Mouse (Mus musculus) embryonic fibroblast, embryonic 13.5 days (primary cell): Measurements from ENCODE around the gene Tab2.

ENCODE experiments used
- CTCF ChIP-seq: IDR thresholded peaks from 2 replicates; pipeline ENCODE4 v1.5.1; 2011; ENCODE audit warnings: mild to moderate bottlenecking, control low read depth, low read length, moderate library complexity, borderline replicate concordance; ENCODE audit not compliant: insufficient read depth
- POLR2A ChIP-seq: IDR thresholded peaks from 2 replicates; pipeline ENCODE4 v1.6.1; 2011; ENCODE audit warnings: low read depth, mild to moderate bottlenecking, control low read depth, low read length, moderate library complexity

- TF ChIP-seq POLR2A (no peak), CTCF (no peak)
Observed at GRCm38 (mm10) chr10:7864184-7864583, 91.8 kb downstream of the Tab2 start.
